Mouse (Mus musculus): ENCODE measurements around the gene Lgals9.
A peak's percentile ranks its signal among the peaks of the same experiment; 100 is the strongest.
"Not testable (repeated sequence)": the region's sequence is repeated elsewhere in the genome, so short reads cannot be mapped to it uniquely, and the experiment has no call there.

Gene Lgals9

GRCm38 (mm10) chr11:79007356-79007755, 22.6 kb upstream of the Lgals9 start:
- DNase-seq (ENCODE audit: low read depth) = not testable (repeated sequence)

GRCm38 (mm10) chr11:79006417-79006816, 21.7 kb upstream of the Lgals9 start:
- peak; percentile 48 for DNase-seq (ENCODE audit: low read depth)

GRCm38 (mm10) chr11:79005578-79006394, 21.0 kb upstream of the Lgals9 start:
- DNase-seq (ENCODE audit: low read depth) = peak; percentile 47

DNA sequence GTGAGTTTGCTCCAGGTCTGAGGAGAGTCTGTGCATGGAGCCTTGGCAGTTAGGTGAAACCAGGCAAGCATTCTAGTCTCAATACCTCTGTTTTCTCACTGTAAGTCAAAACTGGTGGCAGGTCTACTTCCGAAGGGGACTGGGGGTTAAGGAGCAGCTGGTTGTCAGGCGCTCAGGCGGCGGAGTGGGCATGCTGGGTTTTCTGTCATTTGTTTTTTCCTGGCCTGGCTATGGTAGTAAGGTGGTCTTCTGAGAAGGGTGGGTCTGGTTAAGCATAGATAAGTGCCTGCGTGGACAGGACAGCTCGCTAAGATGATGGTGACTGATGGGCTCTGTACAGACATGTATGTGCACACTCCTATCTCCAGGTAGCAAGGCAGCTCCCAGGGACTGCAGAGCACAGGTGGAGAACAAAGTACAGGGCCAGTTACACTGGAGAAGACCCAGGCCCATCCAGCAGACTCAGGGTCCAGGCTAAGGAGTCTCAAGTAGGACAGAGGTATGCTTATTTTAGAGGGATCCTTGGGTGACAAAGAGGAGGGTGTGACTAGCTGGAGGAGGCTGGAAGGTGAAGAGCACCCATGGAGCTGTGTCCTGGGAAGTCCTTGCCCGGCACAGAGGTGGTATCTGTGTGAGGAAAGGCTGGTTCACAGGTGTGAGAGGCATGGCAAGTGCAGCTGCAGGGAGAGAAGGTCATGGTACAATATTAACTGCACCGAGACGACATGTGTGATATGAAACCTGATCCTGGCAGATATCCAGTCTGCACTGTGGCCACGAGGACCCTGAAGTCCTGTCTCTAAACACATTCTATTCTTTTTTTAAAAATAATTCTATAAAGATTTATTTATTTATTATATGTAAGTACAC, 19.3 kb upstream of the Lgals9 start:
- DNase-seq (ENCODE audit: low read depth) = no peak

GRCm38 (mm10) chr11:79003053-79003768, 18.5 kb upstream of the Lgals9 start:
- DNase-seq (ENCODE audit: low read depth) = peak; percentile 46

DNA sequence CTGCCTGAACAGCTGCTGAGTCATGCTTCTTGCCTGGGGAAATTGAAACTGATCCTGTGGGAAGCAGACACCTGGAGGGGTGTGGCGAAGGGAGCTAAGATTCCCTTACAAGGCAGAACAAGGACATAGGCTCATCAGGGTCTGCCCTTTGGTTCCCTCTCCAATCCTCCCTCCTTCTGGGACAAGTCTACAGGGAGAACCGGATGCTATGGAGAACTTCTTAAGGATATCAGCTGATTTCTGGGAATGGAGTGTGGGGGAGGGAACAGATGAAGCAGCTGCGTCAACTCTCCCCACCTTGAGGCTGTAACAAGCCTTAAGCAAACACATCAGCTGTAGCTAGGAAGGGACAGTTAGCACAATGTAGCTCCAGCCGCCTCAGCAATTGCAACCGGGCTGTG, 17.8 kb upstream of the Lgals9 start:
- no peak for DNase-seq (ENCODE audit: low read depth)

- no peak for DNase-seq (ENCODE audit: low read depth)
Measured at GRCm38 (mm10) chr11:79001871-79002270, 17.1 kb upstream of the Lgals9 start.

DNA sequence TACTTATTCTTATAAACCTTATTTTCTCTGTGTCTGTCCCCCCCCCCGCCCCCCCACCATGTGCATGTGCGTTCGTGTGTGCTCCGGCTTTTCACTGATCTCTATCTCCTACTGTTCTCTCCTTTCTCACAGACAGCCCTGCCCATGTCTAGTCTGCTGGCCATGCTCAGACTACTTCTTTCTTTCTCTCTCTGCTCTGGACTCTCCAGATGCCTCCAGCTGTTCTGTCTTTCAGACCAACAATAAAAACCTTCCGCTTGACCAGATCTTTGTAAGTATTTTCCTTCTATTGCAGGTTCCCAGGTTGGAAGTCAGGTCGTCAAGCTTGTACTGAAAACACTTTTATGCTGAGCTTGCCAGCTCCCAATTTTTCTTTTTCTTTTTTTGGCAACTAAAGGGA, 14.4 kb upstream of the Lgals9 start:
- DNase-seq (ENCODE audit: low read depth) = no peak

DNA sequence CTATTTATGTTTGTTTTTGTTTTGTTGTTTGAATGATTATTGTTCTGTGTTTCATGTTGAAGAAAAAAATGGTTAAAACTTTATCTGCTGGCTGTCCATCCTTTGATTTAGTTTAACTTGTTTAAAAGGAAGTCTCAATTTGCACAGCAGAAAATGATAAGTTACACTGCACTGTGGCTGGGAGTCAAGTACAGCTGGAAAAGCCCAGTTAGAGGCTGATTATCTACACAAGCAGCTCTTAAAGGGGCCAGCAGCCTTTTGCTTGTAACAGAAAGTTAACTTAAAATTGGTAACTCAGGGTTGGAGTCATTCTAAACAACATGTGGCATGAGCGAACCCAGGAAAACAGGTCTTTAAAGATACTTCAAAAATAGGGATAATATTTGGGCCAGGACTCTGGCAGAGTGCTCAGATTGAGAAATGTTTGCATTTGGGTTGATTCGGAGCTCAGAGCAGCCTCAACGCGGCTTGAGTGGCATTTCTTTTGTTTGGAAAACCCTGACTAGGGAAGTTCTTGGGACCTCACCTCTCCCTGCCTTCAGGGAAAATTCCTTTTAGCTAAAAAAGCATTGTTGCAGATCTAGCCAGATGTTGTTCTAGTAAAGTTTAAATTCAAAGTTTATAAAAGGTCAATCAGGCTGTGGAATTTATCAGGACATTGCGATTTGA, 6.3 kb upstream of the Lgals9 start:
- DNase-seq (ENCODE audit: low read depth) = not testable (repeated sequence)

- no peak for DNase-seq (ENCODE audit: low read depth)
Measured at GRCm38 (mm10) chr11:78990096-78990495, 5.3 kb upstream of the Lgals9 start.

- DNase-seq (ENCODE audit: low read depth) = not testable (repeated sequence)
Measured at GRCm38 (mm10) chr11:78989206-78989605, 4.5 kb upstream of the Lgals9 start.

DNA sequence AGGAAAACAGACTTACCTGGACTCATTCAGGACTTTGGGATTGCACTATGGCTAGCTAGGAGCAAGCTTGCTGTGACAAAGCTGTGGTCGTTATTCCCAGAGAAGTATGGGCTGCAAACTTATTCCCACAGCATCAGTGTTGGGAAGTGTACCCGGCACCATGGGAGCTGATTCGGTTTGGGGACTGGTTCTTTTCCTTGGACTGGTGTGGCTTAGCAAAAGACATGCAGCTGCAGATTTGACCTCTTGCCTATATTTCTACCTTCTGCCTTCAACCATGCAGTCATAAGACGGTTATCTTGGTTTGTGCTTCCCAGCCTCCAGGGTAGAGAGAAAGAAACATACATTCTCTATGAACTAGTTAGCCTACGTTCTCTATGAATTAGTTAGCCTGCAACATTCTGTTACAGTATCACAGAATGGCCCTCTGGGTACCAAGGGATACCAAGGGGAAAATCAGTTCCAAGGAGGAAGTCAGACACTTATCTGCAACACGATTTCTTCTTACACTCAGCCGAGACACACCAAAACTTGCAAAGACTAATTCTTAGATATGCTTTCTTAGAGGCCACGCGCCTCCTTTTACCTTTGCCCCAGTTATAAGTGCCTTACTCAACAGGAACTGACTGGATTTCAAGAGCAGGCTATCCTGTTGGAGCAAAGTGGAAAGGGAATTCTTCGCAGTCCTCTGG, 1.7 kb upstream of the Lgals9 start:
- no peak for DNase-seq (ENCODE audit: low read depth)

DNA sequence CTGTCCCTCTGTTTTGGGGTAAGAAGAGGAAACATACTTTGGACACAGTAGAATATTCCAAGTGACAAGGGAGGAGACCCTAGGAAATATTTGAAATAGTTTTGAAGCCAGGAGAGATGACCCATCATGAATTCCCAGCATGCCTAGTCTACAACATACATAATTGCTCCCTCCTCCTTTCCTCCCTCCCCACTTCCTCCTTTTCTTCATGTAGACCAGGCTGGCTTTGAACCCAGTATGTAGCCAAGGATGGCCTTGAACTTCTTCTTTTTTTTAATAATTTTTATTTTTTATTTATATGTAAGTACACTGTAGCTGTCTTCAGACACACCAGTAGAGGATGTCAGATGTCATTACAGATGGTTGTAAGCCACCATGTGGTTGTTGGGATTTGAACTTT, 759 bp upstream of the Lgals9 start:
- no peak for DNase-seq (ENCODE audit: low read depth)

DNA sequence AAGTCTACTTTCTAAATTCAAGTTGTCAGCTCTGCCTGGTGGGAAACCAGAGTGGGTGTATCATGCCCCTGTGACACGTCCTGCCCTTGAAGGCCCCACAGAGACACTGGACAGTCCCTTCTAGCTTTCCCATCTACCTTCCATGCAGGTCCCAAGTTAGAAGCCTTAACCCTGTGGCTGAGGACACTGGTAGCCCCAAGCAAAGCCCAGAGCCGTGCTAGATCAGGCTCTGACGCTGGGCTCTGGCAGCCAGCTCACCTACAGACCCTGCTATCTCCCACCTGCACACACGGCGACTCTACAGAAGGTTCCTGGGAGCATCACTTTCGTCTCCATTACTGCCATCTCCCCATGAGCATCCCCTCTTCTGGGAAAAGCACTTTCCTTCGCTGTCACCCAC, 1.2 kb downstream of the Lgals9 start:
- DNase-seq (ENCODE audit: low read depth) = peak; percentile 28

- peak; percentile 67 for DNase-seq (ENCODE audit: low read depth)
Measured at GRCm38 (mm10) chr11:78982513-78983291, 2.0 kb downstream of the Lgals9 start.

DNA sequence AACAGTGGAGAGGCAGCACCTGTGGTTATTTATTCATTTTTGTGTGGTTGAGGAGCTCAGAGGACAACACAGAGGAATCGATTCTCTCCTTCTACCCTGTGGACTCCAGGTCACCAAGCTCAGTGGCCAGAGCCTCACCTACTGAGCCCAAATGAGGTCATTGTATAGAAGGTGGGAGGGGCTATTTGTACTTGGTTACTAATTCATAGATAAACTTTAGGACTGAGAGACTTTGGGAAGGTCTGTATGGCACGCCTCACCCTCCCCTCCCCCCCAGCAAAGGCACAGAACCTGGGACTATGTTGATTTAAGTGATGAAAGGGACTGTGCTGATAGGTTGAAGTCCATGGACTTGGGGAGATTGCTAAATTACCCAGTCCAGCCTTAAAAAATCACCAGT, 2.7 kb downstream of the Lgals9 start:
- DNase-seq (ENCODE audit: low read depth) = no peak

DNA sequence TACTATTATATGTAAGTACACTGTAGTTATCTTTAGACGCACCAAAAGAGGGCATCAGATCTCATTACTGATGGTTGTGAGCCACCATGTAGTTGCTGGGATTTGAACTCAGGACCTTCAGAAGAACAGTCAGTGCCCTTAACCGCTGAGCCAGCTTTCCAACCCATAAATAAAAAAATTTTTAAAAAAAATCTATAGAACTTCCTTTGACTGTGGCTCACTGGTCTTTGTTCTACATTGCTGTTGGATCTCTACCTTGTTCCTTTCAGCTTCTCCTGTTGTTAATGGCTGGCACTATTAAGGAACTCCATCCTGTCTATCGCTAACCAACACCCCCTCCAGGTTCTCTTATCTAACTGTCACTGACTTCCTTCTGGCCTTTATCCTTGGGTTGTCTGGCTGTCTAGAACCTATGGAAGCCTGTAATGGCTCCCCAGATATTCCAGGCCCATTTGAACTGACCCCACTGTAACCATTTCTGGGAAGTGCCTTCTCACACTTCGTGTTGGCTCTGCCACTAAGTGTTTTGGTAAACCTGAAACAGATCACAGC, 4.6 kb downstream of the Lgals9 start:
- DNase-seq (ENCODE audit: low read depth) = no peak

DNA sequence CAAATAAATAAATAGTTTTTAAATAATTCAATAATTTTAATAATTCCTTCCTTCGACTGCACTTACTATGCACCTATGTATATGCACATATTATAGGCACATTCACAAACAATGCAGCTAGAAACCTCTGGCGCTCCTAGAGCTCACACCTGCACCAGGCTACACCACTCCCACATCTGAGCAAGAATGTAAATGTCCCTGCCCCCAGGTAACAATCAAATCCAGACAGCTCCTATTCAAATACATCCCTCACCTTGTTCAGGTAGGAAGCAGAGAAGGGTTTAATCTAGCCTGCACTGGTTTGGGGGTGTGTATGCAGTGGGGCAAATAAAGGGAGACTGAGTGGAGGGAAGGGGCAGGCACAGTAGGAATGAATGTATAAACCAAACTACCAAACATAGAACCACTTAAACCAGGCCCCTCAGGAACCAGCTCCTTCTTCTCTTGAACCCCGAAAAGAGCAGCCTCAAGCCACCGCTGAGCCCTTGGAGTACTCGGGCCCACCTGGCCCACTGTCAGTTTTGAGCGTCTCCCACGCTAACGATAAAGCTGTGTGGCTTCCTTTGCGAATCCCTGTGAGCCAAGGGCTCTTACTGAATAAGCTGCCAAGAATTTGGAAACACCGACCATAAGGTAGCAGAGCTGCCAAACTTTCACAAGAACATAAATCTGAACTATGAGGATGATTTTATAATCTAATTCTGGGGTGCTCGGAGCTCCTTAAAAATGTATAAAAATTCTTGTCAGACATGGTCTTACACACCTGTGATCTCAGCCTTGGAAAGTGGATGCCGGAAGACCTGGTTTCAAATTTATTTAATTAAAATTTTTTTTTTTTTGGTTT, 6.3 kb downstream of the Lgals9 start:
- DNase-seq (ENCODE audit: low read depth) = no peak
